Mouse (Mus musculus): ENCODE results near the gene Prrt1. TPM values are rescaled to one million over a fixed set of nuclear protein-coding genes. Genes with fewer than 3 reads are reported as not detected.

Gene Prrt1
- polyA plus RNA-seq, 1 experiment from 2014 or later, result 7.5 TPM

GRCm38 (mm10) chr17:34590154-34590987 is 39.0 kb upstream of the Prrt1 start:
- WGBS, result 71% methylated on average over 15 of the region's 15 CpGs
- Histone ChIP-seq H3K4me2 (replicated peaks) (peak overlapping the region; percentile 96), H3K27me3 (no peaks in the 10 kb centered on the region), H3K9ac (replicated peaks) (no peak overlapping the region), H3K4me1 (replicated peaks) (peaks cover 82% of the 10 kb centered on the region), H3K4me3 (replicated peaks) (peak overlapping the region; percentile 84; the same call in 1 of the 2 replicates), H3K36me3 (peaks cover 9% of the 10 kb centered on the region), H3K9me3 (no peaks in the 10 kb centered on the region), H3K27ac (peak overlapping the region; percentile 99)
- no peak for ATAC-seq

- ATAC-seq, result no peak; the same call in 1 of the 2 replicates
Observed at GRCm38 (mm10) chr17:34591029-34591993, 38.0 kb upstream of the Prrt1 start, which contains the start of gene Pbx2. Gene Pbx2 (plus strand): TSS chr17:34591266.

GRCm38 (mm10) chr17:34591994-34592375 is 37.3 kb upstream of the Prrt1 start:
- WGBS, result under 1% methylated on average over 32 of the region's 35 CpGs
- Histone ChIP-seq H3K9ac (replicated peaks) (peak overlapping the region; percentile 99), H3K27me3 (no peaks in the 10 kb centered on the region), H3K36me3 (peaks cover 17% of the 10 kb centered on the region), H3K4me1 (replicated peaks) (peaks cover 81% of the 10 kb centered on the region), H3K4me3 (replicated peaks) (peak overlapping the region; percentile 84), H3K4me2 (replicated peaks) (peak overlapping the region; percentile 96), H3K27ac (peak overlapping the region; percentile 99), H3K9me3 (no peaks in the 10 kb centered on the region)
- ATAC-seq, result peak; percentile 38

More at GRCm38 (mm10) chr17:34591029-34591993, 38.0 kb upstream of the Prrt1 start, which contains the start of gene Pbx2:
- Histone ChIP-seq H3K9me3 (no peaks in the 10 kb centered on the region), H3K4me3 (replicated peaks) (peak within 1 kb of the TSS; percentile 84), H3K27ac (peak within 1 kb of the TSS; percentile 99), H3K4me1 (replicated peaks) (peaks cover 78% of the 10 kb centered on the region), H3K4me2 (replicated peaks) (peak within 1 kb of the TSS; percentile 96), H3K27me3 (no peaks in the 10 kb centered on the region), H3K36me3 (peaks cover 17% of the 10 kb centered on the region), H3K9ac (replicated peaks) (peak within 1 kb of the TSS; percentile 99)
- 2% methylated on average over 21 of the region's 21 CpGs for WGBS

- Histone ChIP-seq H3K27ac (peak overlapping the region; percentile 99), H3K4me1 (replicated peaks) (peaks cover 85% of the 10 kb centered on the region), H3K4me3 (replicated peaks) (peak overlapping the region; percentile 84), H3K9me3 (no peaks in the 10 kb centered on the region), H3K36me3 (peaks cover 17% of the 10 kb centered on the region), H3K9ac (replicated peaks) (peak overlapping the region; percentile 99), H3K4me2 (replicated peaks) (peak overlapping the region; percentile 96), H3K27me3 (no peaks in the 10 kb centered on the region)
- peak; percentile 34 for ATAC-seq
- 2% methylated on average over 31 of the region's 32 CpGs for WGBS
Observed at GRCm38 (mm10) chr17:34592581-34593549, 36.5 kb upstream of the Prrt1 start.

GRCm38 (mm10) chr17:34593752-34594525 is 35.4 kb upstream of the Prrt1 start:
- H3K36me3 ChIP-seq, result peaks cover 17% of the 10 kb centered on the region
- peak overlapping the region; percentile 99 for H3K27ac ChIP-seq
- no peak for ATAC-seq
- peak overlapping the region; percentile 99 for H3K9ac ChIP-seq (replicated peaks)
- H3K27me3 ChIP-seq, result no peaks in the 10 kb centered on the region
- H3K4me3 ChIP-seq (replicated peaks), result peak overlapping the region; percentile 84
- H3K4me1 ChIP-seq (replicated peaks), result peaks cover 79% of the 10 kb centered on the region
- peak overlapping the region; percentile 96 for H3K4me2 ChIP-seq (replicated peaks)
- WGBS, result 47% methylated on average over 34 of the region's 34 CpGs
- H3K9me3 ChIP-seq, result no peaks in the 10 kb centered on the region

GRCm38 (mm10) chr17:34596098-34596497 is 33.2 kb upstream of the Prrt1 start:
- no peak overlapping the region for H3K4me3 ChIP-seq (replicated peaks)
- 73% methylated on average over 8 of the region's 8 CpGs for WGBS
- H3K27ac ChIP-seq, result no peak overlapping the region
- ATAC-seq, result no peak
- no peak overlapping the region for H3K9ac ChIP-seq (replicated peaks)
- H3K4me1 ChIP-seq (replicated peaks), result peaks cover 58% of the 10 kb centered on the region
- H3K9me3 ChIP-seq, result no peaks in the 10 kb centered on the region
- no peak overlapping the region for H3K4me2 ChIP-seq (replicated peaks)
- peaks cover 33% of the 10 kb centered on the region for H3K36me3 ChIP-seq
- H3K27me3 ChIP-seq, result no peaks in the 10 kb centered on the region

GRCm38 (mm10) chr17:34597566-34598095 is 31.7 kb upstream of the Prrt1 start, which contains the start of gene Ager:
Gene Ager (plus strand): TSS chr17:34597862.
- Histone ChIP-seq H3K27me3 (no peaks in the 10 kb centered on the region), H3K36me3 (peaks cover 41% of the 10 kb centered on the region), H3K9me3 (no peaks in the 10 kb centered on the region), H3K4me3 (replicated peaks) (no peak within 1 kb of the TSS), H3K4me1 (replicated peaks) (peaks cover 61% of the 10 kb centered on the region), H3K9ac (replicated peaks) (peak within 1 kb of the TSS; percentile 52; the same call in 1 of the 2 replicates), H3K27ac (peak within 1 kb of the TSS; percentile 2), H3K4me2 (replicated peaks) (no peak within 1 kb of the TSS)
- 18% methylated on average over 6 of the region's 6 CpGs for WGBS
- ATAC-seq, result no peak

GRCm38 (mm10) chr17:34599891-34600290 is 29.4 kb upstream of the Prrt1 start:
- no peak overlapping the region for H3K27ac ChIP-seq
- WGBS, result 75% methylated on average over 9 of the region's 9 CpGs
- peaks cover 37% of the 10 kb centered on the region for H3K36me3 ChIP-seq
- H3K4me3 ChIP-seq (replicated peaks), result no peak overlapping the region
- H3K27me3 ChIP-seq, result no peaks in the 10 kb centered on the region
- no peaks in the 10 kb centered on the region for H3K9me3 ChIP-seq
- no peak overlapping the region for H3K9ac ChIP-seq (replicated peaks)
- H3K4me1 ChIP-seq (replicated peaks), result peaks cover 47% of the 10 kb centered on the region
- no peak for ATAC-seq
- H3K4me2 ChIP-seq (replicated peaks), result no peak overlapping the region

GRCm38 (mm10) chr17:34601796-34602195 is 27.5 kb upstream of the Prrt1 start:
- no peaks in the 10 kb centered on the region for H3K9me3 ChIP-seq
- peaks cover 43% of the 10 kb centered on the region for H3K4me1 ChIP-seq (replicated peaks)
- WGBS, result 90% methylated on average over 12 of the region's 12 CpGs
- H3K9ac ChIP-seq (replicated peaks), result peak overlapping the region; percentile 23; the same call in 1 of the 2 replicates
- no peaks in the 10 kb centered on the region for H3K27me3 ChIP-seq
- H3K4me2 ChIP-seq (replicated peaks), result peak overlapping the region; percentile 90
- peak overlapping the region; percentile 78 for H3K4me3 ChIP-seq (replicated peaks)
- no peak for ATAC-seq
- H3K36me3 ChIP-seq, result peaks cover 24% of the 10 kb centered on the region
- no peak overlapping the region for H3K27ac ChIP-seq

- Histone ChIP-seq H3K36me3 (peaks cover 28% of the 10 kb centered on the region), H3K4me2 (replicated peaks) (peak within 1 kb of the TSS; percentile 100), H3K27ac (peak within 1 kb of the TSS; percentile 91), H3K4me3 (replicated peaks) (peak within 1 kb of the TSS; percentile 93), H3K4me1 (replicated peaks) (peaks cover 47% of the 10 kb centered on the region), H3K9ac (replicated peaks) (peak within 1 kb of the TSS; percentile 97), H3K9me3 (no peaks in the 10 kb centered on the region), H3K27me3 (no peaks in the 10 kb centered on the region)
- peak; percentile 97 for ATAC-seq
- under 1% methylated on average over 30 of the region's 30 CpGs for WGBS
Observed at GRCm38 (mm10) chr17:34603375-34604060, 25.8 kb upstream of the Prrt1 start, which contains the start of gene Rnf5. Gene Rnf5 (minus strand): TSS chr17:34603690.

All from midbrain, embryonic 13.5 days (tissue).